10 mouse cellular contexts compared by ENCODE assay signal in genomic region chr9:62349250-62349649, GRCm38 (mm10). TPM values are rescaled to one million over a fixed set of nuclear protein-coding genes. Genes with fewer than 3 reads are reported as not detected.
DNase-seq lines count a peak whose midpoint lies in the region; ATAC-seq lines count a peak whose summit lies in the region.
"Had no signal": no experiment of that assay in that cellular context is flagged by ENCODE, and none has a peak within 500 bp of the region (broad histone marks: within the 10 kb centered on the region; RNA-seq: fewer than 3 reads in every experiment).

No protein-coding gene starts in this region.

- H3K27me3 ChIP-seq in lung, embryonic 15.5 days: no peaks in the 10 kb centered on the region
- H3K27me3 ChIP-seq in limb, embryonic 12.5 days: no peaks in the 10 kb centered on the region
- H3K27me3 ChIP-seq: intestine, embryonic 15.5 days; liver, embryonic 15.5 days had no signal

- peak overlapping the region; percentile 3; the same call in 1 of the 2 replicates for H3K27ac ChIP-seq in lung, embryonic 15.5 days
- H3K27ac ChIP-seq in limb, embryonic 12.5 days: peak overlapping the region; percentile 59
- H3K27ac ChIP-seq: intestine, embryonic 15.5 days; liver, embryonic 15.5 days had no signal

- peak; percentile 48 for DNase-seq in cerebellum, adult 11-12 months
- DNase-seq in cerebellum, postnatal 36 days: no peak
- DNase-seq in lung, postnatal 14 days: no peak
- peak; percentile 21 to 32 for DNase-seq in cerebellum, postnatal 25 days
- no peak for DNase-seq in embryo, embryonic 10 days (ENCODE audit: low spot score)

- H3K4me1 ChIP-seq in lung, embryonic 15.5 days: peaks cover 77% of the 10 kb centered on the region
- H3K4me1 ChIP-seq in limb, embryonic 12.5 days (replicated peaks): peaks cover 72% of the 10 kb centered on the region

- no peaks in the 10 kb centered on the region for H3K9me3 ChIP-seq in lung, embryonic 15.5 days
- no peaks in the 10 kb centered on the region for H3K9me3 ChIP-seq in limb, embryonic 12.5 days
- H3K9me3 ChIP-seq: intestine, embryonic 15.5 days; liver, embryonic 15.5 days had no signal

- ATAC-seq in lung, embryonic 15.5 days (ENCODE audit: borderline replicate concordance, extremely low read depth, low FRiP score, low TSS enrichment): no peak
- ATAC-seq in limb, embryonic 12.5 days (ENCODE audit: insufficient number of reproducible peaks, insufficient read depth, low FRiP score, low TSS enrichment, low read depth): no peak
- ATAC-seq in inflammation-experienced regulatory T-cells, adult 6 months: no peak
- ATAC-seq: intestine, embryonic 15.5 days had no signal

- 34% methylated on average over 15 of the region's 15 CpGs for WGBS in lung, embryonic 15.5 days
- WGBS in limb, embryonic 12.5 days: 61% methylated on average over 15 of the region's 15 CpGs

- no peak overlapping the region for H3K4me3 ChIP-seq in lung, embryonic 15.5 days
- H3K4me3 ChIP-seq in limb, embryonic 12.5 days (replicated peaks): no peak overlapping the region
- H3K4me3 ChIP-seq: intestine, embryonic 15.5 days; liver, embryonic 15.5 days had no signal

- no peak overlapping the region for H3K9ac ChIP-seq in lung, embryonic 15.5 days
- H3K9ac ChIP-seq in limb, embryonic 12.5 days (replicated peaks): 0 out of 2 replicates have a peak overlapping the region, but pooled peaks have one; percentile 31
- H3K9ac ChIP-seq: intestine, embryonic 15.5 days; liver, embryonic 15.5 days had no signal

- no peaks in the 10 kb centered on the region; the same call in 1 of the 2 replicates for H3K36me3 ChIP-seq in lung, embryonic 15.5 days
- peaks cover 9% of the 10 kb centered on the region; the same call in 1 of the 2 replicates for H3K36me3 ChIP-seq in limb, embryonic 12.5 days
- H3K36me3 ChIP-seq: intestine, embryonic 15.5 days had no signal

- no peak overlapping the region for H3K4me2 ChIP-seq in lung, embryonic 15.5 days
- no peak overlapping the region for H3K4me2 ChIP-seq in limb, embryonic 12.5 days
- H3K4me2 ChIP-seq: intestine, embryonic 15.5 days; liver, embryonic 15.5 days had no signal

RNA-seq across cellular contexts. Expression of gene Anp32a, which starts 8.2 kb away (rescaled TPM):
- polyA plus RNA-seq in lung, embryonic 15.5 days (2015; fragmentation: Nextera tagmentation; extraction: Ambion mirVana): 182 and 184 TPM in 2 replicates
- 231 and 240 TPM in 2 replicates for polyA plus RNA-seq in limb, embryonic 12.5 days (2016; fragmentation: Nextera tagmentation; extraction: Ambion mirVana)
- 100 to 1,000 TPM in 2 of 3 experiments, 10 to 100 TPM in 1; 81.5 to 158 (median 100) TPM for polyA plus RNA-seq in inflammation-experienced regulatory T-cells, adult 6 months (2017; shearing (Covaris generic))

Comparison
In these comparisons a context has a peak if more than half of its experiments do, and no peak if none do; other contexts are left out.
1. DNase-seq: peak in cerebellum, adult 11-12 months (single experiment) and cerebellum, postnatal 25 days (2 of 2); none in cerebellum, postnatal 36 days (0 of 2), lung, postnatal 14 days (single experiment) and embryo, embryonic 10 days (single experiment).